Mouse (Mus musculus) kidney, embryonic 14.5 days (tissue): Measurements from ENCODE around the gene Ctsl. TPM values are rescaled to one million over a fixed set of nuclear protein-coding genes. Genes with fewer than 3 reads are reported as not detected.

ENCODE experiments used
- ATAC-seq: fragments of 200-750 bp; cut with Nextera tagmentation; 2 replicates; pipeline ENCODE4 v1.8.0; 2017; ENCODE audit warnings: moderate number of reproducible peaks, mild to moderate bottlenecking, moderate TSS enrichment, moderate library complexity; ENCODE audit not compliant: low FRiP score, low TSS enrichment
- H3K27ac ChIP-seq: fragments of 300-500 bp; sonication (generic); 2 replicates; pipeline ENCODE4 v1.5.1; 2014; ENCODE audit warnings: low read depth, mild to moderate bottlenecking, low read length, moderate library complexity, mixed read lengths
- H3K27me3 ChIP-seq: fragments of 300-500 bp; sonication (generic); 2 replicates; pipeline ENCODE4 v1.6.1; 2014; ENCODE audit warnings: mild to moderate bottlenecking, low read length; ENCODE audit not compliant: control insufficient read depth, insufficient read depth
- H3K36me3 ChIP-seq: fragments of 300-500 bp; sonication (generic); 2 replicates; pipeline ENCODE4 v1.6.1; 2014; ENCODE audit warnings: low read length, mixed read lengths; ENCODE audit not compliant: control insufficient read depth, insufficient read depth
- H3K4me1 ChIP-seq: fragments of 300-500 bp; sonication (generic); 2 replicates; pipeline ENCODE4 v1.6.1; 2014; ENCODE audit warnings: low read length, mixed read lengths; ENCODE audit not compliant: control insufficient read depth, insufficient read depth
- H3K4me2 ChIP-seq: fragments of 300-500 bp; sonication (generic); replicated peaks from 2 replicates; pipeline ENCODE4 v1.6.1; 2014; ENCODE audit warnings: low read depth, mild to moderate bottlenecking, low read length
- H3K4me3 ChIP-seq: fragments of 300-500 bp; sonication (generic); 2 replicates; pipeline ENCODE4 v1.5.1; 2014; ENCODE audit warnings: mild to moderate bottlenecking, low read length
- H3K9ac ChIP-seq: fragments of 300-500 bp; sonication (generic); 2 replicates; pipeline ENCODE4 v1.6.1; 2014; ENCODE audit warnings: low read depth, mild to moderate bottlenecking, low read length, moderate library complexity
- H3K9me3 ChIP-seq: fragments of 300-500 bp; sonication (generic); 2 replicates; pipeline ENCODE4 v1.6.1; 2016; ENCODE audit warnings: low read length; ENCODE audit not compliant: control insufficient read depth
- WGBS: fragments of 180-500 bp; shearing (Covaris S2); extraction: QIAGEN DNeasy Blood & Tissue Kit; methylation state at CpG from one replicate; pipeline ENCODE4 v1.1.7; 2014; 5-methylcytosine and 5-hydroxymethylcytosine counted together
- polyA plus RNA-seq: library from polyadenylated mRNA; unstranded; fragments of >200 nt; fragmentation: Nextera tagmentation; extraction: Ambion mirVana; gene quantifications from 2 replicates; pipeline ENCODE4 v1.2.1, GENCODE M21; 2014

Gene Ctsl
- polyA plus RNA-seq, 1 experiment from 2014 or later = 283 TPM

GRCm38 (mm10) chr13:64365326-64365725 is 5.4 kb downstream of the Ctsl start:
- H3K4me3 ChIP-seq = no peak overlapping the region
- H3K4me1 ChIP-seq = peaks cover 11% of the 10 kb centered on the region; the same call in 1 of the 2 replicates
- no peaks in the 10 kb centered on the region for H3K27me3 ChIP-seq
- no peaks in the 10 kb centered on the region for H3K9me3 ChIP-seq
- no peak overlapping the region for H3K9ac ChIP-seq
- ATAC-seq = no peak
- no peak overlapping the region for H3K27ac ChIP-seq
- peaks cover 53% of the 10 kb centered on the region for H3K36me3 ChIP-seq
- no peak overlapping the region for H3K4me2 ChIP-seq

GRCm38 (mm10) chr13:64364258-64364657 is 6.4 kb downstream of the Ctsl start:
- no peak for ATAC-seq
- 88% methylated on average over 2 of the region's 2 CpGs for WGBS
- Histone ChIP-seq H3K4me3 (no peak overlapping the region), H3K4me1 (peaks cover 9% of the 10 kb centered on the region; the same call in 1 of the 2 replicates), H3K9ac (no peak overlapping the region), H3K27ac (no peak overlapping the region), H3K36me3 (peaks cover 53% of the 10 kb centered on the region), H3K27me3 (no peaks in the 10 kb centered on the region), H3K4me2 (no peak overlapping the region), H3K9me3 (no peaks in the 10 kb centered on the region)

- Histone ChIP-seq H3K4me1 (no peaks in the 10 kb centered on the region), H3K4me2 (no peak overlapping the region), H3K27ac (no peak overlapping the region), H3K9me3 (no peaks in the 10 kb centered on the region), H3K36me3 (peaks cover 45% of the 10 kb centered on the region), H3K27me3 (no peaks in the 10 kb centered on the region), H3K9ac (no peak overlapping the region), H3K4me3 (no peak overlapping the region)
- WGBS = 87% methylated on average over 6 of the region's 6 CpGs
- ATAC-seq = no peak
Observed at GRCm38 (mm10) chr13:64362139-64362538, 8.6 kb downstream of the Ctsl start.

GRCm38 (mm10) chr13:64361020-64361419 is 9.7 kb downstream of the Ctsl start:
- ATAC-seq = no peak
- Histone ChIP-seq H3K27me3 (no peaks in the 10 kb centered on the region), H3K4me2 (no peak overlapping the region), H3K9me3 (no peaks in the 10 kb centered on the region), H3K4me3 (no peak overlapping the region), H3K9ac (no peak overlapping the region), H3K36me3 (peaks cover 37% of the 10 kb centered on the region), H3K4me1 (no peaks in the 10 kb centered on the region), H3K27ac (no peak overlapping the region)
- 90% methylated on average over 3 of the region's 3 CpGs for WGBS

GRCm38 (mm10) chr13:64359702-64360101 is 11.0 kb downstream of the Ctsl start:
- Histone ChIP-seq H3K27me3 (no peaks in the 10 kb centered on the region), H3K4me3 (no peak overlapping the region), H3K9me3 (no peaks in the 10 kb centered on the region), H3K36me3 (peaks cover 24% of the 10 kb centered on the region), H3K27ac (no peak overlapping the region), H3K4me2 (no peak overlapping the region), H3K9ac (no peak overlapping the region), H3K4me1 (no peaks in the 10 kb centered on the region)
- no peak for ATAC-seq
- WGBS = 93% methylated on average over 3 of the region's 3 CpGs

GRCm38 (mm10) chr13:64358476-64358875 is 12.2 kb downstream of the Ctsl start:
- Histone ChIP-seq H3K4me3 (no peak overlapping the region), H3K9me3 (no peaks in the 10 kb centered on the region), H3K27me3 (no peaks in the 10 kb centered on the region), H3K27ac (no peak overlapping the region), H3K9ac (no peak overlapping the region), H3K4me1 (no peaks in the 10 kb centered on the region), H3K4me2 (no peak overlapping the region), H3K36me3 (peaks cover 14% of the 10 kb centered on the region)
- ATAC-seq = no peak
- WGBS = 83% methylated on average over 1 of the region's 1 CpGs

GRCm38 (mm10) chr13:64357389-64357788 is 13.3 kb downstream of the Ctsl start:
- no peaks in the 10 kb centered on the region for H3K27me3 ChIP-seq
- ATAC-seq = no peak
- H3K4me2 ChIP-seq = no peak overlapping the region
- no peak overlapping the region for H3K9ac ChIP-seq
- H3K27ac ChIP-seq = no peak overlapping the region
- 81% methylated on average over 5 of the region's 5 CpGs for WGBS
- peaks cover 3% of the 10 kb centered on the region; the same call in 1 of the 2 replicates for H3K36me3 ChIP-seq
- H3K9me3 ChIP-seq = no peaks in the 10 kb centered on the region
- no peak overlapping the region for H3K4me3 ChIP-seq
- H3K4me1 ChIP-seq = no peaks in the 10 kb centered on the region

- Histone ChIP-seq H3K27ac (no peak overlapping the region), H3K9me3 (no peaks in the 10 kb centered on the region), H3K36me3 (no peaks in the 10 kb centered on the region), H3K4me2 (no peak overlapping the region), H3K9ac (no peak overlapping the region), H3K4me1 (no peaks in the 10 kb centered on the region), H3K4me3 (no peak overlapping the region), H3K27me3 (no peaks in the 10 kb centered on the region)
- ATAC-seq = no peak
- WGBS = 83% methylated on average over 2 of the region's 2 CpGs
Observed at GRCm38 (mm10) chr13:64349474-64349873, 21.2 kb downstream of the Ctsl start.

GRCm38 (mm10) chr13:64344082-64344501 is 26.6 kb downstream of the Ctsl start:
- Histone ChIP-seq H3K27me3 (no peaks in the 10 kb centered on the region), H3K9ac (peak overlapping the region; percentile 62), H3K4me1 (no peaks in the 10 kb centered on the region), H3K9me3 (no peaks in the 10 kb centered on the region), H3K4me3 (peak overlapping the region; percentile 46), H3K27ac (no peak overlapping the region), H3K4me2 (peak overlapping the region; percentile 69), H3K36me3 (no peaks in the 10 kb centered on the region)
- ATAC-seq = peak; percentile 90
- WGBS = 3% methylated on average over 9 of the region's 9 CpGs
